Mouse (Mus musculus) myocyte (in vitro differentiated cells): ENCODE results near the gene Tlr13. TPM values are rescaled to one million over a fixed set of nuclear protein-coding genes. Genes with fewer than 3 reads are reported as not detected.
A peak's percentile ranks its signal among the peaks of the same experiment; 100 is the strongest.
"Not testable (repeated sequence)": the region's sequence is repeated elsewhere in the genome, so short reads cannot be mapped to it uniquely, and the experiment has no call there.

Source experiments
- H3K27me3 ChIP-seq: one replicate; pipeline ENCODE4 v1.6.1; 2011; ENCODE audit not compliant: control insufficient read depth, insufficient read depth, insufficient read length
- H3K36me3 ChIP-seq: one replicate; pipeline ENCODE4 v1.6.1; 2011; ENCODE audit not compliant: control insufficient read depth, insufficient read depth
- H3K4me2 ChIP-seq: one replicate; pipeline ENCODE4 v1.6.1; 2011; ENCODE audit warnings: low read depth, control low read depth
- H3K4me3 ChIP-seq: one replicate; pipeline ENCODE4 v1.5.1; 2011; ENCODE audit warnings: mild to moderate bottlenecking, control low read depth, moderate library complexity
- H3K79me2 ChIP-seq: one replicate; pipeline ENCODE4 v1.6.1; 2011; ENCODE audit not compliant: control insufficient read depth, insufficient read depth
- H3ac ChIP-seq: one replicate; pipeline ENCODE4 v1.6.1; 2011; ENCODE audit not compliant: control insufficient read depth, insufficient read length
- CEBPB ChIP-seq: IDR thresholded peaks from 2 replicates; pipeline ENCODE4 v1.6.1; 2011; ENCODE audit warnings: mild to moderate bottlenecking, moderate library complexity; ENCODE audit not compliant: poor library complexity, insufficient read depth, severe bottlenecking
- E2F4 ChIP-seq: IDR thresholded peaks from one replicate; pipeline ENCODE4 v1.6.1; 2011; ENCODE audit warnings: mild to moderate bottlenecking, control low read depth, moderate library complexity; ENCODE audit not compliant: insufficient read depth
- MAX ChIP-seq: IDR thresholded peaks from one replicate; pipeline ENCODE4 v1.6.1; 2011; ENCODE audit warnings: low read depth, mild to moderate bottlenecking, control low read depth
- MYOD1 ChIP-seq, 3 experiments: IDR thresholded peaks; one replicate each; pipeline ENCODE4 v1.6.1; 2011; ENCODE audit warnings: control low read depth in 2 of 3, low read depth in 2 of 3, mild to moderate bottlenecking in 2 of 3, moderate library complexity in 1 of 3; ENCODE audit not compliant: insufficient read length in 2 of 3, control insufficient read depth in 1 of 3
- MYOG ChIP-seq, 3 experiments: IDR thresholded peaks; one replicate each; pipeline ENCODE4 v1.6.1; 2011; ENCODE audit warnings: control low read depth in 2 of 3, low read depth in 2 of 3, mild to moderate bottlenecking in 2 of 3; ENCODE audit not compliant: insufficient read length in 2 of 3, control insufficient read depth in 1 of 3, insufficient read depth in 1 of 3
- POLR2A ChIP-seq: IDR thresholded peaks from one replicate; pipeline ENCODE4 v1.6.1; 2011; ENCODE audit warnings: low read depth, mild to moderate bottlenecking, control low read depth, moderate library complexity; ENCODE audit not compliant: insufficient read length
- POLR2AphosphoS2 ChIP-seq: IDR thresholded peaks from one replicate; pipeline ENCODE4 v1.6.1; 2011; ENCODE audit warnings: low read depth, control low read depth; ENCODE audit not compliant: insufficient read length
- REST ChIP-seq: IDR thresholded peaks from one replicate; pipeline ENCODE4 v1.6.1; 2011; ENCODE audit warnings: mild to moderate bottlenecking, control low read depth, moderate library complexity; ENCODE audit not compliant: insufficient read depth, insufficient read length
- SRF ChIP-seq: IDR thresholded peaks from one replicate; pipeline ENCODE4 v1.6.1; 2011; ENCODE audit warnings: low read depth; ENCODE audit not compliant: control insufficient read depth, insufficient read length
- TCF12 ChIP-seq: IDR thresholded peaks from one replicate; pipeline ENCODE4 v1.6.1; 2011; ENCODE audit warnings: mild to moderate bottlenecking, control low read depth; ENCODE audit not compliant: poor library complexity, insufficient read depth, severe bottlenecking
- TCF3 ChIP-seq: IDR thresholded peaks from one replicate; pipeline ENCODE4 v1.6.1; 2011; ENCODE audit warnings: low read depth, control low read depth; ENCODE audit not compliant: insufficient read length
- USF1 ChIP-seq: IDR thresholded peaks from one replicate; pipeline ENCODE4 v1.6.1; 2011; ENCODE audit warnings: low read depth, mild to moderate bottlenecking, control low read depth, moderate library complexity
- polyA plus RNA-seq: library from polyadenylated mRNA; unstranded; fragments of >200 nt; fragmentation: generic; extraction: Trizol; gene quantifications from one replicate; pipeline ENCODE4 v1.2.1, GENCODE M21; 2012; ENCODE audit warnings: missing spikeins

Tlr13 gene
- polyA plus RNA-seq, 1 experiment: not detected

DNA sequence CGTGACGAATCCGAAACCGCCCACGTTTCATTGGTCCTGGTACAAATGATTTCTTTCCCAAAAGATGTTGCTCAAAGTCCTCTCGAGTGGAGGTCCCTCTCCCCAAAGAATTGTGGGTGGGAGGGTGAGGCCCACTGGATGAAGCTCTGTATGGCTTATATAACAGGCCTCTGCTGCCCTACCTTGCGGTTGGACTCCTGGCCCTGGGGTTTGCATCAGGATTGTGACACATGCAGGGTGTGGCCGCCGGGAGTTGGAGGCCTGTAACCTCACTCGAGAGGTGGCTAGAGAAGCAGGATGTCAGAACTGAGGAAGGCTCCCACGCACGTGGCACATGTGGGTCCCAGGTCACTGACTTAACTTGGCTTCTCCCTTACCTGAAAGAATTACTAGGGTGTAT, 44.7 kb downstream of the Tlr13 start:
- Histone ChIP-seq H3K27me3 (no peaks in the 10 kb centered on the region), H3ac (peak overlapping the region; percentile 57), H3K4me3 (peak overlapping the region; percentile 80), H3K79me2 (peaks cover 56% of the 10 kb centered on the region), H3K4me2 (peak overlapping the region; percentile 86), H3K36me3 (peaks cover 5% of the 10 kb centered on the region)
- TF ChIP-seq SRF (no peak), MYOD1 (IDR thresholded peaks at IDR 0.05; ENCODE audit: control insufficient read depth in 1 of 3, insufficient read length in 2 of 3, low read depth in 2 of 3) (no peak), POLR2A (no peak), MAX (no peak), E2F4 (no peak), TCF3 (no peak), POLR2AphosphoS2 (no peak), REST (no peak), CEBPB (no peak), MYOG (IDR thresholded peaks at IDR 0.05; ENCODE audit: control insufficient read depth in 1 of 3, insufficient read depth in 1 of 3, insufficient read length in 2 of 3, low read depth in 2 of 3) (no peak), USF1 (no peak), TCF12 (no peak)

- peak overlapping the region; percentile 80 for H3K4me3 ChIP-seq
- TF ChIP-seq MAX (no peak), POLR2A (no peak), SRF (no peak), REST (no peak), MYOG (IDR thresholded peaks at IDR 0.05; ENCODE audit: control insufficient read depth in 1 of 3, insufficient read depth in 1 of 3, insufficient read length in 2 of 3, low read depth in 2 of 3) (no peak), E2F4 (no peak), USF1 (no peak), TCF12 (no peak), TCF3 (no peak), CEBPB (no peak), MYOD1 (IDR thresholded peaks at IDR 0.05; ENCODE audit: control insufficient read depth in 1 of 3, insufficient read length in 2 of 3, low read depth in 2 of 3) (no peak), POLR2AphosphoS2 (no peak)
- no peak overlapping the region for H3ac ChIP-seq
- peak overlapping the region; percentile 86 for H3K4me2 ChIP-seq
- no peaks in the 10 kb centered on the region for H3K27me3 ChIP-seq
- H3K79me2 ChIP-seq: peaks cover 65% of the 10 kb centered on the region
- peaks cover 12% of the 10 kb centered on the region for H3K36me3 ChIP-seq
These were observed 46.4 kb downstream of the Tlr13 start for GRCm38 (mm10) chrX:106189356-106189755.

DNA sequence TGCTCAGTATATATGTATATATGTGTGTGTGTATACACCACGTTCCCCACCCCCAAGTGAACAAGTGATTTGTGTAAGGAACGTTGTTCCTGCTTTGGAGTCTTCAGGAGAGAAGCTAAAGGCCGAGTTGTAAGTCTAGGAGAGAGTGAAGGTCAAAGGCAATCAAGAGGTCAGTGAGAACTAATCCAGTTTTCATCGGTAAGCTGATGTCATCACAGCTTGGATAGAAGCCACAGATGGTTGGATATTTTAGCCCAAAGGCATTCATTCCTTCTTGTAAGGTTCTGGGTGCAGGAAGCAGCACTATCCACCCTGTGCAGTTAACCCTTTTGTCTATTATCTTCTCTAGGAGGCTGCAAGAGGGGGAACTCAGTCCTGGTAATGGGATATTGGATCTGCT, 47.1 kb downstream of the Tlr13 start:
- Histone ChIP-seq H3K4me3 (peak overlapping the region; percentile 80), H3K27me3 (no peaks in the 10 kb centered on the region), H3K36me3 (peaks cover 12% of the 10 kb centered on the region), H3K4me2 (peak overlapping the region; percentile 86), H3K79me2 (peaks cover 67% of the 10 kb centered on the region), H3ac (no peak overlapping the region)
- TF ChIP-seq MYOG (IDR thresholded peaks at IDR 0.05; ENCODE audit: control insufficient read depth in 1 of 3, insufficient read depth in 1 of 3, insufficient read length in 2 of 3, low read depth in 2 of 3) (no peak), MAX (no peak), E2F4 (no peak), POLR2A (no peak), TCF3 (no peak)

GRCm38 (mm10) chrX:106194361-106194760, 51.4 kb downstream of the Tlr13 start:
- Histone ChIP-seq H3K79me2 (peaks cover 57% of the 10 kb centered on the region), H3K36me3 (peaks cover 32% of the 10 kb centered on the region)
- H3K4me2 ChIP-seq, H3K27me3 ChIP-seq, H3K4me3 ChIP-seq, H3ac ChIP-seq: not testable (repeated sequence)

DNA sequence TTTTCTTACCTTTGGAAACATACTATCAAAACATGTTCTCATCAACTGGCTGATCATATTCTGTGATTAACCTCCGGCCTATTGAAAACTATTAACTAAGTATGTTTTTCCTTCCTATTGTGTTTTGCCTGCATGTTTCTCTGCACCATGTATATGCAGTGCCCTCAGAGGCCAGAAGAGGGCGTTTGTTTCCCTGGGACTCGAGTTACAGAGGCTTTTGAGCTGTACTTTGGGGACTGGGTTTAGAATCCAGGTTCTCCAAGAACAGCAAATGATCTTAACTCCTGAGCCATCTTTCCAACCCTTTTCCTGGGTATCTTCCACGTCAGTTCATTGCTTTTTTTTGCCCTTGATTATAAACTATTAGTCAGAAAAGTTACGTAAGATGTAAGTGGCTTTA, 54.3 kb downstream of the Tlr13 start:
- Histone ChIP-seq H3K79me2 (peaks cover 27% of the 10 kb centered on the region), H3K4me3 (no peak overlapping the region), H3K36me3 (peaks cover 42% of the 10 kb centered on the region), H3K4me2 (no peak overlapping the region), H3K27me3 (no peaks in the 10 kb centered on the region), H3ac (no peak overlapping the region)
- TF ChIP-seq CEBPB: no peak
- no peak for TF ChIP-seq TCF12

- no peak for TF ChIP-seq POLR2AphosphoS2
- TF ChIP-seq REST: no peak
- no peak for TF ChIP-seq POLR2A
- no peak for TF ChIP-seq USF1
- no peak for TF ChIP-seq CEBPB
- TF ChIP-seq MAX: no peak
- no peak for TF ChIP-seq TCF12
- TF ChIP-seq MYOD1 (IDR thresholded peaks at IDR 0.05; ENCODE audit: control insufficient read depth in 1 of 3, insufficient read length in 2 of 3, low read depth in 2 of 3): no peak
- no peak for TF ChIP-seq TCF3
- no peak for TF ChIP-seq SRF
- no peak for TF ChIP-seq MYOG (IDR thresholded peaks at IDR 0.05; ENCODE audit: control insufficient read depth in 1 of 3, insufficient read depth in 1 of 3, insufficient read length in 2 of 3, low read depth in 2 of 3)
- TF ChIP-seq E2F4: no peak
- Histone ChIP-seq H3K27me3 (no peaks in the 10 kb centered on the region), H3K36me3 (peaks cover 36% of the 10 kb centered on the region), H3K4me3 (no peak overlapping the region), H3ac (no peak overlapping the region), H3K79me2 (peaks cover 14% of the 10 kb centered on the region), H3K4me2 (no peak overlapping the region)
These were observed 55.9 kb downstream of the Tlr13 start for GRCm38 (mm10) chrX:106198904-106199303.
